Mouse (Mus musculus): ENCODE measurements around the gene Vmn1r90. TPM values are rescaled to one million over a fixed set of nuclear protein-coding genes. Genes with fewer than 3 reads are reported as not detected.
"Not testable (repeated sequence)": the region's sequence is repeated elsewhere in the genome, so short reads cannot be mapped to it uniquely, and the experiment has no call there.

Gene Vmn1r90
- polyA plus RNA-seq (2015; fragmentation: Nextera tagmentation; extraction: Ambion mirVana) = 0.15 and 0.17 TPM in 2 replicates

DNA sequence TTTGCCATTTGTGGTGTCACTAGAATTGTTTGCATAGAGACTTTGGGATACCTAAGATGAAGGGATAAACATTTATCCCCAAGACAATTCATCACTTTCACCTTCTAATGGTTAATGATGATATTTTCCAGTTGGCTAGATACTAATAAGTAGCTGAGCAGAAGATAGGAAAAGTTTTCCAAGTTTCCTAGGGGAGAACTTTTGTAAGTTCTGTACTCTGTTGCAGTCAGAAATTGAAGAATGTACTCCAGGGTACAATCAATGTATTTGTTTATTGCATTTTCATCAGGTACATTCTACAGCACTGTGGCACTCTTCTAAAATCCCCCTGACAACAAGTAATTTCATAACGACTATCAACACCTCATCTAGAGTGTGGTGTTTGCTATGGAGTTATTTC, at the start of gene Vmn1r90:
Vmn1r90 (minus strand) TSS at position 101 of the 400 bp plus-strand sequence.
- H3K27ac ChIP-seq (ENCODE audit: low read length) = no peak within 1 kb of the TSS
- H3K9ac ChIP-seq (replicated peaks; ENCODE audit: low read depth, low read length) = no peak within 1 kb of the TSS
- no peak within 1 kb of the TSS for H3K4me2 ChIP-seq (ENCODE audit: low read length)
- no peaks in the 10 kb centered on the region for H3K4me1 ChIP-seq (replicated peaks; ENCODE audit: control insufficient read depth, insufficient read depth, low read length)
- no peaks in the 10 kb centered on the region for H3K27me3 ChIP-seq (replicated peaks; ENCODE audit: control insufficient read depth, insufficient read depth, low read length)
- no peak within 1 kb of the TSS for H3K4me3 ChIP-seq (replicated peaks; ENCODE audit: low read length)
- 54% methylated on average over 1 of the region's 1 CpGs for WGBS
- no peak for ATAC-seq
- no peaks in the 10 kb centered on the region for H3K36me3 ChIP-seq (ENCODE audit: control insufficient read depth, insufficient read depth)
- H3K9me3 ChIP-seq (ENCODE audit: control insufficient read depth, low read length) = peaks cover 15% of the 10 kb centered on the region

DNA sequence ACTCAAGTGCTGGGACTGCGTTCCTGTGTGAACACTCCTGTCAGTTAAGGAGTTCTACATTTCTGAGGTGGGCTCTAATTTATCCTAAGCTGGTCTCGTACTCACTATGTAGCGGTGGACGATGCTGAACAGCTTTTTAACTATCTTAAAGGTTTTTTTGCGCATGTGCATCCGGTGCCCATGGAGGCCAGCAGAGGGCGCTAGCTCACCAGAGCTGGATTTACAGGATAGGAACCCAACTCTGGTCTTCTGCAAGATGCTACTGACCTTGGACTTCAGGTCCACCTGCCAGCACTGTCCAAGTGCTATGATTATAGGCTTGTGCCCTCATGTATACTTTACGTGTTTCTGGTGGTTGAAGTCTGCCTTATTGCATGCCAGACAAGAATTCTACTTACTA, 29.7 kb upstream of the Vmn1r90 start:
- not testable (repeated sequence) for H3K4me1 ChIP-seq (replicated peaks; ENCODE audit: control insufficient read depth, insufficient read depth, low read length)

DNA sequence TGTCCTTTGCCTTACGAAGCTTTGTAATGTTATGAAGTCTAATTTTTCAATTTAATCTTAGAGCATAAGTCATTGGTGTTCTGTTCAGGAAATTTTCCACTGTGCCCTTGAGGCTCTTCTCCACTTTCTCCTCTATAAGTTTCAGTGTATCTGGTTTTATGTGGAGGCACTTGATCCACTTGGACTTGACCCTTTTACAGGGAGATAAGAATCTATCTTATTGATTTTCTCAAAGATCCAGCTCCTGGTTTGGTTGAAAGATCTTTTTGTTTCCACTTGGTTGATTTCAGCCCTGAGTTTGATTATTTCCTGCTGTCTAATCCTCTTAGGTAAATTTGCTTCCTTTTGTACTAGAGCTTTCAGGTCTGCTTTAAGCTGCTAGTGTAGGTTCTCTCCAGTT, 11.0 kb downstream of the Vmn1r90 start:
- no peaks in the 10 kb centered on the region for H3K27me3 ChIP-seq (replicated peaks; ENCODE audit: control insufficient read depth, insufficient read depth, low read length)
- no peak overlapping the region for H3K27ac ChIP-seq (ENCODE audit: low read length)
- H3K36me3 ChIP-seq (ENCODE audit: control insufficient read depth, insufficient read depth) = no peaks in the 10 kb centered on the region
- H3K9ac ChIP-seq (replicated peaks; ENCODE audit: low read depth, low read length) = no peak overlapping the region
- no peak for ATAC-seq
- no peak overlapping the region for H3K4me3 ChIP-seq (replicated peaks; ENCODE audit: low read length)
- H3K4me1 ChIP-seq (replicated peaks; ENCODE audit: control insufficient read depth, insufficient read depth, low read length) = no peaks in the 10 kb centered on the region
- no peak overlapping the region for H3K4me2 ChIP-seq (ENCODE audit: low read length)
- WGBS = 88% methylated on average over 1 of the region's 1 CpGs
- peaks cover 5% of the 10 kb centered on the region; the same call in 1 of the 2 replicates for H3K9me3 ChIP-seq (ENCODE audit: control insufficient read depth, low read length)

More for the DNA sequence above, 29.7 kb upstream of the Vmn1r90 start:
- H3K9me3 ChIP-seq (ENCODE audit: control insufficient read depth, low read length) = 0 out of 2 replicates have a peak, but pooled peaks cover 10% of the 10 kb centered on the region
- not testable (repeated sequence) for H3K4me3 ChIP-seq (replicated peaks; ENCODE audit: low read length); ATAC-seq; H3K36me3 ChIP-seq (ENCODE audit: control insufficient read depth, insufficient read depth); H3K27ac ChIP-seq (ENCODE audit: low read length); H3K27me3 ChIP-seq (replicated peaks; ENCODE audit: control insufficient read depth, insufficient read depth, low read length); H3K4me2 ChIP-seq (ENCODE audit: low read length); H3K9ac ChIP-seq (replicated peaks; ENCODE audit: low read depth, low read length)
- 61% methylated on average over 8 of the region's 8 CpGs for WGBS

DNA sequence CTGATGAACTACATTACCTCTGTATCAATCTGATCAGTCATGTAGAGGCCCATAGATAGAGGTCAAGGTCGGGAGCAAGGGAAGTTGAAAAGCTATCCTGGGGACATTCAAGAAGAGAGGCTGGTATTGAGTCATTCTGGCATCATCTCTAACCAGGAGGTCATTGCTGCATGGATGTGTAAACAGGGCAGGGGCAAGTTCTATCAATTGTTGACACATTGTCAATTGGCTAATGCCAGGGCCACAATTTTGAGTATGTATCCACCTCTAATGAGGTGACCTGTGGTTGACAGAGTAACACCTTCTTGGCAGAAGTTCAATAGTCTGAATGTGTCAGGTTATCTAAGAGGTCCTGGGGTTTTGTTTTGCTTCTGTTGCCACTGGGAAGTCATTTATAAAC, 38.0 kb downstream of the Vmn1r90 start:
- H3K27ac ChIP-seq (ENCODE audit: low read length) = no peak overlapping the region
- WGBS = 69% methylated on average over 1 of the region's 1 CpGs

DNA sequence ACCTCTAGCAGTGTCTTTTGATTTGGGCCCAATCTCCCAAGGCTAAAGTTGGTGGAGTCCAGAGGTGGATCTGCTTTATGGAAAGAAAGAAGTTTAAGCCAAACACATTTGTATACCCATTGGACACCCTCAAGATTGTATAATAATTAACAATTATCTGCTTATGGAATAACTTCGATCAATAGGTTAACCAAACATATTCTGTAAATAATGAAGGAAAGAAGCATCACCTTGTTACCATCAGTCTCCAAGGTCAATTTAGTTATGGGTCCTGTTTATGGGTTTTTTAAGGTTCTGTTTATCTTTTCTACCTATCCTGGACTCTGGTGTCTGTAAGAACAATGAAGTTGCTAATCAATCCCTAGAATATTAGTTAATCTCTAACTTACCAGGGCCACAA, 40.7 kb downstream of the Vmn1r90 start:
- no peak for ATAC-seq
- no peak overlapping the region for H3K4me3 ChIP-seq (replicated peaks; ENCODE audit: low read length)
- WGBS = 80% methylated on average over 1 of the region's 1 CpGs
- no peaks in the 10 kb centered on the region for H3K27me3 ChIP-seq (replicated peaks; ENCODE audit: control insufficient read depth, insufficient read depth, low read length)
- peaks cover 15% of the 10 kb centered on the region; the same call in 1 of the 2 replicates for H3K9me3 ChIP-seq (ENCODE audit: control insufficient read depth, low read length)
- H3K9ac ChIP-seq (replicated peaks; ENCODE audit: low read depth, low read length) = no peak overlapping the region
- H3K36me3 ChIP-seq (ENCODE audit: control insufficient read depth, insufficient read depth) = no peaks in the 10 kb centered on the region
- H3K4me1 ChIP-seq (replicated peaks; ENCODE audit: control insufficient read depth, insufficient read depth, low read length) = no peaks in the 10 kb centered on the region
- H3K27ac ChIP-seq (ENCODE audit: low read length) = no peak overlapping the region
- no peak overlapping the region for H3K4me2 ChIP-seq (ENCODE audit: low read length)

More for the DNA sequence above, 38.0 kb downstream of the Vmn1r90 start:
- no peaks in the 10 kb centered on the region for H3K27me3 ChIP-seq (replicated peaks; ENCODE audit: control insufficient read depth, insufficient read depth, low read length)
- no peak overlapping the region for H3K9ac ChIP-seq (replicated peaks; ENCODE audit: low read depth, low read length)
- H3K9me3 ChIP-seq (ENCODE audit: control insufficient read depth, low read length) = peaks cover 17% of the 10 kb centered on the region; the same call in 1 of the 2 replicates
- H3K4me1 ChIP-seq (replicated peaks; ENCODE audit: control insufficient read depth, insufficient read depth, low read length) = no peaks in the 10 kb centered on the region
- H3K4me2 ChIP-seq (ENCODE audit: low read length) = no peak overlapping the region
- ATAC-seq = no peak
- H3K4me3 ChIP-seq (replicated peaks; ENCODE audit: low read length) = no peak overlapping the region
- H3K36me3 ChIP-seq (ENCODE audit: control insufficient read depth, insufficient read depth) = no peaks in the 10 kb centered on the region

DNA sequence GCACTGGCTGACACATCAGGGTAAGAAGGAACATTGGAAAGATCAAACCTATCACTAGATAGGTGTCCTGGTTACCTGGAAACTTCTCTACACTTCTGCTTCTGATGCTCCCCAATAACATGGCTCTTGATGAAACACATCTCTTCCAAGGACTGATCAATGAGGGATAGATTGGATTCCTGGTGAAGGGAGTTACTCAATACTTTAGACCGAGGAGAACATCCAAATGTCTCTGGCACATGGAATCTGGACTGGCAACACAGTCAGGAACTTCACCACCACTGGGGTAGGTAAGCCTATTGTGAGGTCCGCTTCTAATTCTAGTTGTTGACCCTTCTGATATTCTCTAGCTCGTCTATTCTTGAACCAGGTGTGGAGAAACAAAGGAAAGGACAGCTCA, 45.0 kb downstream of the Vmn1r90 start:
- no peak overlapping the region for H3K4me3 ChIP-seq (replicated peaks; ENCODE audit: low read length)
- no peak overlapping the region for H3K9ac ChIP-seq (replicated peaks; ENCODE audit: low read depth, low read length)
- no peak overlapping the region for H3K27ac ChIP-seq (ENCODE audit: low read length)
- no peaks in the 10 kb centered on the region for H3K27me3 ChIP-seq (replicated peaks; ENCODE audit: control insufficient read depth, insufficient read depth, low read length)
- H3K4me2 ChIP-seq (ENCODE audit: low read length) = no peak overlapping the region
- peaks cover 12% of the 10 kb centered on the region; the same call in 1 of the 2 replicates for H3K9me3 ChIP-seq (ENCODE audit: control insufficient read depth, low read length)
- WGBS = 75% methylated on average over 3 of the region's 3 CpGs
- no peak for ATAC-seq
- H3K36me3 ChIP-seq (ENCODE audit: control insufficient read depth, insufficient read depth) = no peaks in the 10 kb centered on the region
- no peaks in the 10 kb centered on the region for H3K4me1 ChIP-seq (replicated peaks; ENCODE audit: control insufficient read depth, insufficient read depth, low read length)

Other genes starting within 250 kb of the Vmn1r90 start
- not detected in 2 replicates for gene Obox8, start 229.9 kb downstream of the Vmn1r90 start, polyA plus RNA-seq (2015; fragmentation: Nextera tagmentation; extraction: Ambion mirVana)
- not detected in 2 replicates for gene Sult2a8, start 116.7 kb downstream of the Vmn1r90 start, polyA plus RNA-seq (2015; fragmentation: Nextera tagmentation; extraction: Ambion mirVana)
- not detected in 2 replicates for gene Sult2a7, start 69.3 kb downstream of the Vmn1r90 start, polyA plus RNA-seq (2015; fragmentation: Nextera tagmentation; extraction: Ambion mirVana)
- not detected in 2 replicates for gene Obox7, start 96.0 kb upstream of the Vmn1r90 start, polyA plus RNA-seq (2015; fragmentation: Nextera tagmentation; extraction: Ambion mirVana)

Data from forebrain, embryonic 16.5 days (tissue).